Mouse (Mus musculus) hindbrain, embryonic 14.5 days (tissue): ENCODE results near the gene Ripk1. TPM values are rescaled to one million over a fixed set of nuclear protein-coding genes. Genes with fewer than 3 reads are reported as not detected.

Experiments
- ATAC-seq: fragments of 200-750 bp; cut with Nextera tagmentation; 2 replicates; pipeline ENCODE4 v1.8.0; 2017; ENCODE audit warnings: moderate number of reproducible peaks, mild to moderate bottlenecking, moderate TSS enrichment, moderate library complexity; ENCODE audit not compliant: low FRiP score
- DNase-seq: peaks from one replicate; pipeline ENCODE4 v3.0.0-alpha.2; 2015; ENCODE audit warnings: low spot score
- H3K27ac ChIP-seq: fragments of 300-500 bp; sonication (generic); 2 replicates; pipeline ENCODE4 v1.5.1; 2014; ENCODE audit warnings: mild to moderate bottlenecking, moderate library complexity
- H3K27me3 ChIP-seq: fragments of 300-500 bp; sonication (generic); 2 replicates; pipeline ENCODE4 v1.6.1; 2014; ENCODE audit warnings: mild to moderate bottlenecking, low read length, mixed read lengths; ENCODE audit not compliant: control insufficient read depth, insufficient read depth
- H3K36me3 ChIP-seq: fragments of 300-500 bp; sonication (generic); replicated peaks from 2 replicates; pipeline ENCODE4 v1.6.1; 2014; ENCODE audit not compliant: control insufficient read depth, insufficient read depth
- H3K4me1 ChIP-seq: fragments of 300-500 bp; sonication (generic); replicated peaks from 2 replicates; pipeline ENCODE4 v1.6.1; 2014; ENCODE audit warnings: antibody characterized with exemption, low read length, mixed read lengths; ENCODE audit not compliant: control insufficient read depth, insufficient read depth
- H3K4me2 ChIP-seq: fragments of 300-500 bp; sonication (generic); replicated peaks from 2 replicates; pipeline ENCODE4 v1.6.1; 2014; ENCODE audit warnings: mild to moderate bottlenecking, moderate library complexity
- H3K4me3 ChIP-seq: fragments of 300-500 bp; sonication (generic); replicated peaks from 2 replicates; pipeline ENCODE4 v1.5.1; 2014; ENCODE audit warnings: mild to moderate bottlenecking, low read length
- H3K9ac ChIP-seq: fragments of 300-500 bp; sonication (generic); 2 replicates; pipeline ENCODE4 v1.6.1; 2014
- H3K9me3 ChIP-seq: fragments of 300-500 bp; sonication (generic); 2 replicates; pipeline ENCODE4 v1.6.1; 2016; ENCODE audit warnings: low read length; ENCODE audit not compliant: control insufficient read depth
- WGBS: fragments of 180-500 bp; shearing (Covaris S2); extraction: QIAGEN DNeasy Blood & Tissue Kit; methylation state at CpG from one replicate; pipeline ENCODE4 v1.1.7; 2014; 5-methylcytosine and 5-hydroxymethylcytosine counted together
- polyA plus RNA-seq: library from polyadenylated mRNA; unstranded; fragments of >200 nt; fragmentation: Nextera tagmentation; extraction: Ambion mirVana; gene quantifications from 2 replicates; pipeline ENCODE4 v1.2.1, GENCODE M21; 2014

The Ripk1 gene
- polyA plus RNA-seq, 1 experiment from 2014 or later: 8.2 TPM

- no peak overlapping the region for H3K27ac ChIP-seq
- no peak overlapping the region for H3K9ac ChIP-seq
- ATAC-seq: no peak
- WGBS: 88% methylated on average over 3 of the region's 3 CpGs
- no peak for DNase-seq
- H3K9me3 ChIP-seq: no peaks in the 10 kb centered on the region
- H3K36me3 ChIP-seq: peaks cover 13% of the 10 kb centered on the region
- H3K4me1 ChIP-seq: peaks cover 19% of the 10 kb centered on the region
- H3K4me2 ChIP-seq: no peak overlapping the region
- no peaks in the 10 kb centered on the region for H3K27me3 ChIP-seq
- H3K4me3 ChIP-seq: no peak overlapping the region
Observed at GRCm38 (mm10) chr13:34079801-34080200, 77.6 kb downstream of the Ripk1 start.

- no peaks in the 10 kb centered on the region for H3K27me3 ChIP-seq
- DNase-seq (no peak), ATAC-seq (no peak)
- 52% methylated on average over 4 of the region's 4 CpGs for WGBS
- no peak overlapping the region for H3K4me2 ChIP-seq
- H3K4me3 ChIP-seq: no peak overlapping the region
- peaks cover 10% of the 10 kb centered on the region for H3K4me1 ChIP-seq
- no peaks in the 10 kb centered on the region for H3K9me3 ChIP-seq
- H3K36me3 ChIP-seq: no peaks in the 10 kb centered on the region
- H3K9ac ChIP-seq: no peak overlapping the region
- no peak overlapping the region for H3K27ac ChIP-seq
Observed at GRCm38 (mm10) chr13:34081926-34082325, 79.8 kb downstream of the Ripk1 start.

- no peak overlapping the region for H3K9ac ChIP-seq
- no peak for ATAC-seq
- no peak overlapping the region for H3K27ac ChIP-seq
- no peaks in the 10 kb centered on the region for H3K27me3 ChIP-seq
- H3K9me3 ChIP-seq: no peaks in the 10 kb centered on the region
- no peak for DNase-seq
- H3K4me2 ChIP-seq: no peak overlapping the region
- no peaks in the 10 kb centered on the region for H3K36me3 ChIP-seq
- 77% methylated on average over 9 of the region's 9 CpGs for WGBS
- H3K4me1 ChIP-seq: peaks cover 26% of the 10 kb centered on the region
- no peak overlapping the region for H3K4me3 ChIP-seq
Observed at GRCm38 (mm10) chr13:34084026-34084750, 82.0 kb downstream of the Ripk1 start.

Other genes starting within 250 kb of the Ripk1 start
- not detected in 2 replicates for gene Serpinb6e, start 159.0 kb upstream of the Ripk1 start, polyA plus RNA-seq
- gene Serpinb6c, start 96.7 kb upstream of the Ripk1 start, polyA plus RNA-seq: 0.32 TPM in 1 of 2 replicates, not detected in the other
- 8.6 and 10.7 TPM in 2 replicates for gene Nqo2, start 37.7 kb upstream of the Ripk1 start, polyA plus RNA-seq
- gene Serpinb6a, start 431 bp downstream of the Ripk1 start, polyA plus RNA-seq: 42.1 TPM in 2 replicates
- gene Bphl, start 35.2 kb downstream of the Ripk1 start, polyA plus RNA-seq: 42.8 and 43.5 TPM in 2 replicates
- gene Tubb2a, start 75.6 kb downstream of the Ripk1 start, polyA plus RNA-seq: 2,565 and 2,873 TPM in 2 replicates
- 682 and 716 TPM in 2 replicates for gene Tubb2b, start 128.1 kb downstream of the Ripk1 start, polyA plus RNA-seq
- 73.3 and 87.0 TPM in 2 replicates for gene Psmg4, start 160.6 kb downstream of the Ripk1 start, polyA plus RNA-seq